Mouse (Mus musculus) myocyte (in vitro differentiated cells): ENCODE measurements at regions not wholly inside any gene's neighbourhood (a gene's known extent, or its start where the extent isn't known, plus 50 kb on each side); places are given as distances from the start of the nearest gene placed in this dataset.

Source experiments
- H3K27me3 ChIP-seq: one replicate; pipeline ENCODE4 v1.6.1; 2011; ENCODE audit not compliant: control insufficient read depth, insufficient read depth, insufficient read length
- H3K36me3 ChIP-seq: one replicate; pipeline ENCODE4 v1.6.1; 2011; ENCODE audit not compliant: control insufficient read depth, insufficient read depth
- H3K4me2 ChIP-seq: one replicate; pipeline ENCODE4 v1.6.1; 2011; ENCODE audit warnings: low read depth, control low read depth
- H3K4me3 ChIP-seq: one replicate; pipeline ENCODE4 v1.5.1; 2011; ENCODE audit warnings: mild to moderate bottlenecking, control low read depth, moderate library complexity
- H3K79me2 ChIP-seq: one replicate; pipeline ENCODE4 v1.6.1; 2011; ENCODE audit not compliant: control insufficient read depth, insufficient read depth
- H3ac ChIP-seq: one replicate; pipeline ENCODE4 v1.6.1; 2011; ENCODE audit not compliant: control insufficient read depth, insufficient read length
- CEBPB ChIP-seq: IDR thresholded peaks from 2 replicates; pipeline ENCODE4 v1.6.1; 2011; ENCODE audit warnings: mild to moderate bottlenecking, moderate library complexity; ENCODE audit not compliant: poor library complexity, insufficient read depth, severe bottlenecking
- E2F4 ChIP-seq: IDR thresholded peaks from one replicate; pipeline ENCODE4 v1.6.1; 2011; ENCODE audit warnings: mild to moderate bottlenecking, control low read depth, moderate library complexity; ENCODE audit not compliant: insufficient read depth
- MAX ChIP-seq: IDR thresholded peaks from one replicate; pipeline ENCODE4 v1.6.1; 2011; ENCODE audit warnings: low read depth, mild to moderate bottlenecking, control low read depth
- MYOD1 ChIP-seq, 3 experiments: IDR thresholded peaks; one replicate each; pipeline ENCODE4 v1.6.1; 2011; ENCODE audit warnings: control low read depth in 2 of 3, low read depth in 2 of 3, mild to moderate bottlenecking in 2 of 3, moderate library complexity in 1 of 3; ENCODE audit not compliant: insufficient read length in 2 of 3, control insufficient read depth in 1 of 3
- MYOG ChIP-seq, 3 experiments: IDR thresholded peaks; one replicate each; pipeline ENCODE4 v1.6.1; 2011; ENCODE audit warnings: control low read depth in 2 of 3, low read depth in 2 of 3, mild to moderate bottlenecking in 2 of 3; ENCODE audit not compliant: insufficient read length in 2 of 3, control insufficient read depth in 1 of 3, insufficient read depth in 1 of 3
- POLR2A ChIP-seq: IDR thresholded peaks from one replicate; pipeline ENCODE4 v1.6.1; 2011; ENCODE audit warnings: low read depth, mild to moderate bottlenecking, control low read depth, moderate library complexity; ENCODE audit not compliant: insufficient read length
- POLR2AphosphoS2 ChIP-seq: IDR thresholded peaks from one replicate; pipeline ENCODE4 v1.6.1; 2011; ENCODE audit warnings: low read depth, control low read depth; ENCODE audit not compliant: insufficient read length
- REST ChIP-seq: IDR thresholded peaks from one replicate; pipeline ENCODE4 v1.6.1; 2011; ENCODE audit warnings: mild to moderate bottlenecking, control low read depth, moderate library complexity; ENCODE audit not compliant: insufficient read depth, insufficient read length
- SRF ChIP-seq: IDR thresholded peaks from one replicate; pipeline ENCODE4 v1.6.1; 2011; ENCODE audit warnings: low read depth; ENCODE audit not compliant: control insufficient read depth, insufficient read length
- TCF12 ChIP-seq: IDR thresholded peaks from one replicate; pipeline ENCODE4 v1.6.1; 2011; ENCODE audit warnings: mild to moderate bottlenecking, control low read depth; ENCODE audit not compliant: poor library complexity, insufficient read depth, severe bottlenecking
- TCF3 ChIP-seq: IDR thresholded peaks from one replicate; pipeline ENCODE4 v1.6.1; 2011; ENCODE audit warnings: low read depth, control low read depth; ENCODE audit not compliant: insufficient read length
- USF1 ChIP-seq: IDR thresholded peaks from one replicate; pipeline ENCODE4 v1.6.1; 2011; ENCODE audit warnings: low read depth, mild to moderate bottlenecking, control low read depth, moderate library complexity

DNA sequence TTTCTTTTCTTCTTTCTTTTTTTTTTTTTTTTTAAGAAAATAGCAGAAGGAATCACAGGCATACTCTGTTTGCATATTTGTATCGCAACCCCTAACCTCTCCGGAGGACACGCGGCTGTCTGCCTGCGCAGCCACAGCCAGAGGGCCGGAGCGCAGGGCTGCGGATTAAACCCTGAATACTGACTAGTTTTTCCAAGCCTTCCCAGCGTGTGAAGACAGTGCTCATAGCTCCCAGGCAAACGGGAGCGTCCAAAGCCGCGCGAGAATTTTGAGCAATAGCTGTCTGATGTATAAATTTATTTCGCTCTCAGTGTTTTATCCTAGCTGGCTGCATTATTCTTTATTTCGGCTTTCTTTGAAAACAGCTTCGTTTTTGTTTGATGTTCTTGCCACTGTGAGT, 51.1 kb upstream of the Lsm14a start:
- no peak overlapping the region for H3ac ChIP-seq
- TF ChIP-seq USF1 (no peak), MYOG (IDR thresholded peaks at IDR 0.05; ENCODE audit: control insufficient read depth in 1 of 3, insufficient read depth in 1 of 3, insufficient read length in 2 of 3, low read depth in 2 of 3) (no peak), REST (no peak), TCF12 (no peak), TCF3 (no peak), SRF (no peak), MAX (no peak), CEBPB (no peak), POLR2A (no peak), E2F4 (no peak), POLR2AphosphoS2 (no peak), MYOD1 (IDR thresholded peaks at IDR 0.05; ENCODE audit: control insufficient read depth in 1 of 3, insufficient read length in 2 of 3, low read depth in 2 of 3) (no peak)
- no peak overlapping the region for H3K4me2 ChIP-seq
- no peaks in the 10 kb centered on the region for H3K79me2 ChIP-seq
- no peaks in the 10 kb centered on the region for H3K36me3 ChIP-seq
- H3K4me3 ChIP-seq: no peak overlapping the region
- peaks cover 33% of the 10 kb centered on the region for H3K27me3 ChIP-seq
